Mouse (Mus musculus) ES-E14 (cell line): ENCODE measurements at regions not wholly inside any gene's neighbourhood (a gene's known extent, or its start where the extent isn't known, plus 50 kb on each side); places are given as distances from the start of the nearest gene placed in this dataset.

Source experiments
- DNase-seq: peaks from one replicate; pipeline ENCODE4 v3.0.0-alpha.2; 2013; ENCODE audit warnings: low read depth, low spot score
- H3K27ac ChIP-seq: 2 replicates; pipeline ENCODE4 v1.5.1; 2012; ENCODE audit warnings: low read depth, mild to moderate bottlenecking, low read length, moderate library complexity, mixed read lengths; ENCODE audit not compliant: poor library complexity, insufficient read depth, severe bottlenecking
- H3K36me3 ChIP-seq: 2 replicates; pipeline ENCODE4 v1.6.1; 2012; ENCODE audit warnings: mild to moderate bottlenecking, low read length, moderate library complexity, mixed read lengths; ENCODE audit not compliant: control insufficient read depth, poor library complexity, insufficient read depth, severe bottlenecking
- H3K4me1 ChIP-seq, 2 experiments: fragments of 150-350 bp in 1 of 2; sonication (generic) in 1 of 2; 2 replicates each; pipeline ENCODE4 v1.6.1; 2012; ENCODE audit warnings: low read length in 2 of 2, mild to moderate bottlenecking in 1 of 2, mixed read lengths in 1 of 2; ENCODE audit not compliant: control insufficient read depth in 2 of 2, insufficient read depth in 2 of 2, poor library complexity in 1 of 2
- H3K4me3 ChIP-seq, 2 experiments: fragments of 150-350 bp in 1 of 2; sonication (generic) in 1 of 2; 2 replicates each; pipeline ENCODE4 v1.5.1; 2012; ENCODE audit warnings: low read length in 2 of 2, low read depth in 1 of 2, mild to moderate bottlenecking in 1 of 2, mixed read lengths in 1 of 2; ENCODE audit not compliant: insufficient read depth in 1 of 2, poor library complexity in 1 of 2, severe bottlenecking in 1 of 2
- H3K9ac ChIP-seq: 2 replicates; pipeline ENCODE4 v1.6.1; 2012; ENCODE audit warnings: low read depth, mild to moderate bottlenecking, low read length, mixed read lengths; ENCODE audit not compliant: poor library complexity, insufficient read depth, severe bottlenecking
- H3K9me3 ChIP-seq: fragments of 150-350 bp; sonication (generic); 2 replicates; pipeline ENCODE4 v1.6.1; 2012; ENCODE audit warnings: low read depth, mild to moderate bottlenecking, low read length; ENCODE audit not compliant: control insufficient read depth, insufficient read depth
- CHD2 ChIP-seq: IDR thresholded peaks from 2 replicates; pipeline ENCODE4 v1.6.1; 2014; ENCODE audit warnings: mild to moderate bottlenecking, low read depth, low read length, inconsistent platforms
- HCFC1 ChIP-seq: IDR thresholded peaks from 2 replicates; pipeline ENCODE4 v1.6.1; 2012; ENCODE audit warnings: low read length, inconsistent platforms, borderline replicate concordance; ENCODE audit not compliant: insufficient read depth
- MAFK ChIP-seq: IDR thresholded peaks from 2 replicates; pipeline ENCODE4 v1.6.1; 2014; ENCODE audit warnings: mild to moderate bottlenecking, low read depth, low read length, inconsistent platforms; ENCODE audit not compliant: insufficient read depth
- ZC3H11A ChIP-seq: IDR thresholded peaks from 2 replicates; pipeline ENCODE4 v1.6.1; 2012; ENCODE audit warnings: low read depth, mild to moderate bottlenecking, inconsistent platforms, low read length, borderline replicate concordance
- ZNF384 ChIP-seq: IDR thresholded peaks from 2 replicates; pipeline ENCODE4 v1.6.1; 2012; ENCODE audit warnings: low read depth, low read length, inconsistent platforms
- in situ Hi-C, 2 experiments: fragments of 600-800 bp; cut with MboI; formaldehyde crosslinking; loops; one replicate each; pipeline ENCODE4 v1.15.1; 2025; ENCODE audit warnings: low sequenced_read_pairs in 2 of 2, inconsistent platforms in 1 of 2; ENCODE audit not compliant: unreplicated experiment in 2 of 2

- H3K27ac ChIP-seq = no peak overlapping the region
- no peak overlapping the region for H3K4me3 ChIP-seq
Measured at GRCm38 (mm10) chr8:35204971-35205370, 560.6 kb upstream of the Gm19410 start.

GRCm38 (mm10) chr8:35205536-35205935, 560.1 kb upstream of the Gm19410 start:
- TF ChIP-seq ZNF384 (no peak), ZC3H11A (peak; percentile 26; the same call in 1 of the 2 replicates)
- in situ Hi-C loops = no loop called here
- peak; percentile 72 for DNase-seq
- Histone ChIP-seq H3K9ac (no peak overlapping the region), H3K4me1 (peaks cover 0 to 5% of the 10 kb centered on the region in 2 experiments; a peak in 1 of 4 replicates), H3K9me3 (no peaks in the 10 kb centered on the region), H3K36me3 (no peaks in the 10 kb centered on the region), H3K4me3 (no peak overlapping the region), H3K27ac (no peak overlapping the region)

More at GRCm38 (mm10) chr8:35204971-35205370, 560.6 kb upstream of the Gm19410 start:
- no peaks in the 10 kb centered on the region for H3K9me3 ChIP-seq
- no peaks in the 10 kb centered on the region for H3K36me3 ChIP-seq
- DNase-seq = no peak
- H3K4me1 ChIP-seq = peaks cover 0 to 5% of the 10 kb centered on the region in 2 experiments; a peak in 1 of 4 replicates
- H3K9ac ChIP-seq = no peak overlapping the region
- in situ Hi-C loops = no loop called here
- no peak for TF ChIP-seq HCFC1
- no peak for TF ChIP-seq ZNF384

- in situ Hi-C loops = no loop called here
- no peak for DNase-seq
- Histone ChIP-seq H3K9me3 (no peaks in the 10 kb centered on the region), H3K36me3 (no peaks in the 10 kb centered on the region), H3K4me3 (no peak overlapping the region), H3K4me1 (peaks cover 0 to 5% of the 10 kb centered on the region in 2 experiments; a peak in 1 of 4 replicates), H3K27ac (no peak overlapping the region), H3K9ac (no peak overlapping the region)
- TF ChIP-seq ZNF384 (no peak), HCFC1 (no peak), CHD2 (no peak), ZC3H11A (no peak)
Measured at GRCm38 (mm10) chr8:35206271-35206670, 559.3 kb upstream of the Gm19410 start.

- H3K36me3 ChIP-seq = no peaks in the 10 kb centered on the region
- no peak for TF ChIP-seq ZNF384
- no peak for TF ChIP-seq MAFK
- no peak for TF ChIP-seq HCFC1
- no peak for TF ChIP-seq ZC3H11A
- no peak for TF ChIP-seq CHD2
- H3K4me3 ChIP-seq = no peak overlapping the region
- no peak overlapping the region for H3K9ac ChIP-seq
- peaks cover 0 to 8% of the 10 kb centered on the region in 2 experiments; a peak in 2 of 4 replicates for H3K4me1 ChIP-seq
- no peaks in the 10 kb centered on the region for H3K9me3 ChIP-seq
- no peak overlapping the region for H3K27ac ChIP-seq
- DNase-seq = no peak
- in situ Hi-C loops = no loop called here
Measured at GRCm38 (mm10) chr8:35208357-35208756, 557.2 kb upstream of the Gm19410 start.
